Mouse (Mus musculus): ENCODE results near the gene Dst. TPM values are rescaled to one million over a fixed set of nuclear protein-coding genes. Genes with fewer than 3 reads are reported as not detected.

Gene Dst
- polyA plus RNA-seq, 1 experiment from 2014 or later: 17.3 TPM

GRCm38 (mm10) chr1:33935946-33936345, 27.9 kb downstream of the Dst start:
- Histone ChIP-seq H3K36me3 (replicated peaks) (no peaks in the 10 kb centered on the region), H3K27me3 (replicated peaks; ENCODE audit: low read depth, poor library complexity, severe bottlenecking) (no peaks in the 10 kb centered on the region), H3K9me3 (no peaks in the 10 kb centered on the region), H3K4me1 (peaks cover 4% of the 10 kb centered on the region; the same call in 1 of the 2 replicates), H3K27ac (replicated peaks) (no peak overlapping the region), H3K4me3 (no peak overlapping the region)
- no peak for DNase-seq (ENCODE audit: low spot score)
- WGBS: 89% methylated on average over 3 of the region's 3 CpGs

GRCm38 (mm10) chr1:33939828-33940227, 31.8 kb downstream of the Dst start:
- Histone ChIP-seq H3K9me3 (no peaks in the 10 kb centered on the region), H3K4me1 (peaks cover 2% of the 10 kb centered on the region; the same call in 1 of the 2 replicates), H3K27ac (replicated peaks) (no peak overlapping the region), H3K4me3 (no peak overlapping the region), H3K36me3 (replicated peaks) (no peaks in the 10 kb centered on the region), H3K27me3 (replicated peaks; ENCODE audit: low read depth, poor library complexity, severe bottlenecking) (no peaks in the 10 kb centered on the region)
- DNase-seq (ENCODE audit: low spot score): no peak
- 83% methylated on average over 5 of the region's 5 CpGs for WGBS

GRCm38 (mm10) chr1:33940364-33940928, 32.4 kb downstream of the Dst start:
- no peaks in the 10 kb centered on the region for H3K9me3 ChIP-seq
- WGBS: 83% methylated on average over 11 of the region's 11 CpGs
- no peak overlapping the region for H3K4me3 ChIP-seq
- H3K27ac ChIP-seq (replicated peaks): no peak overlapping the region
- no peaks in the 10 kb centered on the region for H3K27me3 ChIP-seq (replicated peaks; ENCODE audit: low read depth, poor library complexity, severe bottlenecking)
- H3K4me1 ChIP-seq: peaks cover 6% of the 10 kb centered on the region; the same call in 1 of the 2 replicates
- H3K36me3 ChIP-seq (replicated peaks): no peaks in the 10 kb centered on the region
- no peak for DNase-seq (ENCODE audit: low spot score)

GRCm38 (mm10) chr1:33942638-33943037, 34.6 kb downstream of the Dst start:
- Histone ChIP-seq H3K4me3 (no peak overlapping the region), H3K4me1 (peaks cover 6% of the 10 kb centered on the region; the same call in 1 of the 2 replicates), H3K9me3 (no peaks in the 10 kb centered on the region), H3K27ac (replicated peaks) (no peak overlapping the region), H3K36me3 (replicated peaks) (no peaks in the 10 kb centered on the region), H3K27me3 (replicated peaks; ENCODE audit: low read depth, poor library complexity, severe bottlenecking) (no peaks in the 10 kb centered on the region)
- 91% methylated on average over 8 of the region's 8 CpGs for WGBS
- no peak for DNase-seq (ENCODE audit: low spot score)

GRCm38 (mm10) chr1:33943943-33944342, 35.9 kb downstream of the Dst start:
- Histone ChIP-seq H3K27ac (replicated peaks) (no peak overlapping the region), H3K9me3 (no peaks in the 10 kb centered on the region), H3K27me3 (replicated peaks; ENCODE audit: low read depth, poor library complexity, severe bottlenecking) (no peaks in the 10 kb centered on the region), H3K4me3 (no peak overlapping the region), H3K4me1 (peaks cover 6% of the 10 kb centered on the region; the same call in 1 of the 2 replicates), H3K36me3 (replicated peaks) (no peaks in the 10 kb centered on the region)
- WGBS: 80% methylated on average over 2 of the region's 2 CpGs
- no peak for DNase-seq (ENCODE audit: low spot score)

GRCm38 (mm10) chr1:33944977-33945750, 37.1 kb downstream of the Dst start:
- Histone ChIP-seq H3K4me3 (no peak overlapping the region), H3K36me3 (replicated peaks) (no peaks in the 10 kb centered on the region), H3K27me3 (replicated peaks; ENCODE audit: low read depth, poor library complexity, severe bottlenecking) (no peaks in the 10 kb centered on the region), H3K4me1 (peaks cover 6% of the 10 kb centered on the region; the same call in 1 of the 2 replicates), H3K9me3 (no peaks in the 10 kb centered on the region), H3K27ac (replicated peaks) (no peak overlapping the region)
- no peak for DNase-seq (ENCODE audit: low spot score)
- 73% methylated on average over 17 of the region's 17 CpGs for WGBS

GRCm38 (mm10) chr1:33945756-33946155, 37.7 kb downstream of the Dst start:
- no peak for DNase-seq (ENCODE audit: low spot score)
- no peak overlapping the region for H3K4me3 ChIP-seq
- H3K9me3 ChIP-seq: no peaks in the 10 kb centered on the region
- no peaks in the 10 kb centered on the region for H3K36me3 ChIP-seq (replicated peaks)
- WGBS: 91% methylated on average over 6 of the region's 6 CpGs
- peaks cover 6% of the 10 kb centered on the region; the same call in 1 of the 2 replicates for H3K4me1 ChIP-seq
- H3K27me3 ChIP-seq (replicated peaks; ENCODE audit: low read depth, poor library complexity, severe bottlenecking): no peaks in the 10 kb centered on the region
- no peak overlapping the region for H3K27ac ChIP-seq (replicated peaks)

GRCm38 (mm10) chr1:33946601-33947395, 38.8 kb downstream of the Dst start:
- H3K9me3 ChIP-seq: no peaks in the 10 kb centered on the region
- no peak for DNase-seq (ENCODE audit: low spot score)
- H3K27me3 ChIP-seq (replicated peaks; ENCODE audit: low read depth, poor library complexity, severe bottlenecking): no peaks in the 10 kb centered on the region
- H3K27ac ChIP-seq (replicated peaks): no peak overlapping the region
- no peaks in the 10 kb centered on the region for H3K36me3 ChIP-seq (replicated peaks)
- peaks cover 6% of the 10 kb centered on the region; the same call in 1 of the 2 replicates for H3K4me1 ChIP-seq
- 90% methylated on average over 12 of the region's 12 CpGs for WGBS
- H3K4me3 ChIP-seq: no peak overlapping the region

GRCm38 (mm10) chr1:33947838-33948237, 39.8 kb downstream of the Dst start:
- WGBS: 90% methylated on average over 6 of the region's 6 CpGs
- DNase-seq (ENCODE audit: low spot score): no peak

GRCm38 (mm10) chr1:33948511-33948910, 40.5 kb downstream of the Dst start:
- WGBS: 86% methylated on average over 5 of the region's 5 CpGs
- H3K4me1 ChIP-seq: peaks cover 6% of the 10 kb centered on the region; the same call in 1 of the 2 replicates
- H3K27ac ChIP-seq (replicated peaks): no peak overlapping the region
- no peak overlapping the region for H3K4me3 ChIP-seq
- H3K36me3 ChIP-seq (replicated peaks): no peaks in the 10 kb centered on the region
- no peaks in the 10 kb centered on the region for H3K27me3 ChIP-seq (replicated peaks; ENCODE audit: low read depth, poor library complexity, severe bottlenecking)
- no peak for DNase-seq (ENCODE audit: low spot score)
- no peaks in the 10 kb centered on the region for H3K9me3 ChIP-seq

More at GRCm38 (mm10) chr1:33947838-33948237, 39.8 kb downstream of the Dst start:
- Histone ChIP-seq H3K36me3 (replicated peaks) (no peaks in the 10 kb centered on the region), H3K27ac (replicated peaks) (no peak overlapping the region), H3K4me3 (no peak overlapping the region), H3K27me3 (replicated peaks; ENCODE audit: low read depth, poor library complexity, severe bottlenecking) (no peaks in the 10 kb centered on the region), H3K4me1 (peaks cover 6% of the 10 kb centered on the region; the same call in 1 of the 2 replicates), H3K9me3 (no peaks in the 10 kb centered on the region)

- no peak overlapping the region for H3K4me3 ChIP-seq
- H3K4me1 ChIP-seq: no peaks in the 10 kb centered on the region
- no peaks in the 10 kb centered on the region for H3K36me3 ChIP-seq (replicated peaks)
- WGBS: 95% methylated on average over 6 of the region's 6 CpGs
- no peaks in the 10 kb centered on the region for H3K9me3 ChIP-seq
- no peaks in the 10 kb centered on the region for H3K27me3 ChIP-seq (replicated peaks; ENCODE audit: low read depth, poor library complexity, severe bottlenecking)
- no peak overlapping the region for H3K27ac ChIP-seq (replicated peaks)
- no peak for DNase-seq (ENCODE audit: low spot score)
These were observed 47.6 kb downstream of the Dst start for GRCm38 (mm10) chr1:33955626-33956025.

- Histone ChIP-seq H3K4me1 (no peaks in the 10 kb centered on the region), H3K4me3 (no peak overlapping the region), H3K27me3 (replicated peaks; ENCODE audit: low read depth, poor library complexity, severe bottlenecking) (no peaks in the 10 kb centered on the region), H3K27ac (replicated peaks) (no peak overlapping the region), H3K36me3 (replicated peaks) (no peaks in the 10 kb centered on the region), H3K9me3 (no peaks in the 10 kb centered on the region)
- 94% methylated on average over 8 of the region's 8 CpGs for WGBS
- DNase-seq (ENCODE audit: low spot score): no peak
These were observed 52.4 kb downstream of the Dst start for GRCm38 (mm10) chr1:33960439-33960838.

All from embryonic facial prominence, embryonic 10.5 days (tissue).